Mouse (Mus musculus) cerebellum, adult 11-12 months (tissue): Measurements from ENCODE around the gene Tmc8.

ENCODE experiments used
- DNase-seq: peaks from one replicate; pipeline ENCODE4 v3.0.0; 2022

The Tmc8 gene

DNA sequence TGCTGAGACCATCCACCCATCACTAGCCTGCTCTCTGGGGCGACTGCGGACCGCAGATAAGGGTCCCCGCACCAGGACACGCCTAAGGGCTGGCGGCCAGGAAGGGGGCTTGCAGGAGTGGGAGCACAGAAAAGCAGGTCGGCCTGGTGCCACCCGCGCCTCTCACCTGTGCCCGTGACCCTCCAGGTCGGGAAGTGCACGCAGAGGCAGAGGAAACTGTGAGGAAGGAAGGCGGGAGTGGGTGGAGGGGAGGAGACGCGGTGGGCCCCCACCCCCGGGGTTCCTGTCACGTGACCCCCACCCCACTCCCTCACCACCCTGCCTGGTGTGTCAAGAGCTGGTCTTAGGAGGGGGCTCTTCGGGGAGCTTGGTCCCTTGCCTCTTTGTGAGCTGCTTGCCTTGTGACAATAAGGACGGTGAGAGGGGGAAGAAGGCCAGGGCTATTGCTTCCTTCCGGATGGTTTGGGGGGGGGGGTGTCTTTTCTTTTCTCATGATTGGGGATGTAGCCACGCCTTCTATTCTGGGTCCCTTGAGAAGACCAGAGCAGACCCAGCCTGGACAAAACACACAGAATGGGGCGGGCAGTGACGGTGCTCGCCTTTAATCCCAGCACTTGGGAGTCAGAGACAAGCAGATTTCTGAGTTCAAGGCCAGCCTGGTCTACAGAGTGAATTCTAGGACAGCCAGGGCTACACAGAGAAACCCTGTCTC, at the start of gene Tmc8, which contains the start of gene Tmc6:
TSS of gene Tmc8 (plus strand) at position 84 of the 712 bp plus-strand sequence.
TSS of gene Tmc6 (minus strand) at position 206 of the 712 bp plus-strand sequence.
- DNase-seq = no peak

DNA sequence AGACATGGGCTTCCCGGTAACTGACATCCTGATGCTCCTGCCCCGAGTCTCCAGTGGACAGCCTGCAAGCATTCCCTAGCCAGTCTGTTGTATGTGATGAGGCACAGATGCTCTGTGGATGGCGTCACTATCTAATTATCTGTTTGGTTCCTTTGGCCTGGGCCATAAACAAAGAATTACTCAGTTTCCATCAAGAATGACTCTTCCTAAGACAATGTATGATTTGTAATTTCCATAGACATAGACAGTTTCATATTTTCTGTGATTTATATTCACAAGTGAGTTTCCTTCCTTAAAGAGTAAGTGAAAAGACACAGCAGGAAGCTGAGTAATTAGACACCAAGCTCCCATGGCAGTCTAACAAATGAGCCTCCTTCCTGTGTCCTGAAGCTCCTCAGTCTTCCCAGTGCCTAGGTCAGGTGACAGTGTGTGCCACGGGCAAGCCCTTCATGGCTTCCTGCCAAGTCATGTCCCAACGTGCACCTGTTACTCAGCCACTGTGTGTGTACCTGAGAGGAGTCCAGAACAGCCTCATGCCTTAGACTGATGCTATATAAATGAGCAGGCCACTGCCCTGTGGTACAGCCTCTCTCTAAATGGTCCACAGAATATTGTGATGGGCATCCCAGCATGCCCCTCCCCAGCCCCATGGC, 45.7 kb upstream of the Tmc8 start:
- DNase-seq = peak; percentile 77

DNA sequence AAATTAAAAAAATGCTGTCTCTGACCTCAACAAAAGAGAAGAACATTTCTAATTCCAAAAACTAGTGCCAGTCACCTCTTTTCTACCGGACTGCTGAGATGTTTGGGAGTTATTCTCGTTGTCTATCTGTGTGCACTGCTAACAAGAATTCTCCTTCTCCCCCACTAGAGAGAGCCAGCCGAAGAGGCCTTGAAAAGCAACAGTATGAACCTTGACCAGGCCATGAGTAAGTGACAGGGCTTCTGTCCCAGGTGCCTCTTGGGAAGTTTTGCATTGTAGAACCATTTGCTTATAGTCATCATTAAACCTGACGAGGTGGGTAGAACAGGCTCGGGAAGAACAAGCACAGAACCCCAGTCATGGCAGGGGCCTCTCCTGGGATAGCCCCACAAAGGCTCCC, 43.8 kb upstream of the Tmc8 start:
- DNase-seq = no peak

DNA sequence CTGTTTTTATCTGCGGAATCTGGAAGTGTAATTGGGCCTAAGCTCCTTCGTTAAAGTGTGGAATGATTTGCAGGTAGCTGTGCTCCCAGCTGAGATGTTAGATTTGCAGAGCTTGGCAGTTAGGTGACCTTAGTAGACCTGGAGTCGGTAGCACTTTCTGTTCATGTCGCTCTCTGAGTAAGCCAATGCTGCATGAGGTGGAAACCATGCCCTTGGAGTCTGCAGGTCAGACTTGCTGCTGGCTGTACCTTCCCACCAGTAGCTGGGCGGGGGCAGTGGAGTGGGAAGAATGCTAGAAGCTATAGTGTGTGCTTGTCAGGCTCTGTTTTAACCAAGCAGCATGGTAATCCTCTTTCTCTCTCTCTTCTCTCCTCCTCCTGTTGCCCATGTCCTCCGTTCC, 40.7 kb upstream of the Tmc8 start:
- DNase-seq = no peak

DNA sequence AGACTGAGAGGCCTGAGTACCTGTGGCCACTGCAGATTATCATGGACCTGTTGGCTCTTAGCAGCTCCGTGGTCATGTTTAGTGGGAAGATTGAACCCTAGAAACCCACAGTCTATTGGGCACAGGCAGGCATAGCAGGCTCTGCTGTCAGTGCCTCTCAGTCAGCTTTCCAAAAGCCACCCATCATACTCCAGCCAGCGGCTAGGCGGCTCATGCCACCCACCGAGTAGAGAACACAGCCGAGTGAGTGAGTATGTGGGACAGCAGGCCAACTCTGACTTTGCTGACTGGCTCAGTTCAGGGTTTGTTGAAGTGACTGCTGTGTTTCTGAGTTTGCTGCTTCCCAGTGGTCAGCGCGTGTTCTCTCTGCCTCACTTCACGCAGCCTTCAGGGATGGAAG, 39.6 kb upstream of the Tmc8 start:
- DNase-seq = no peak

DNA sequence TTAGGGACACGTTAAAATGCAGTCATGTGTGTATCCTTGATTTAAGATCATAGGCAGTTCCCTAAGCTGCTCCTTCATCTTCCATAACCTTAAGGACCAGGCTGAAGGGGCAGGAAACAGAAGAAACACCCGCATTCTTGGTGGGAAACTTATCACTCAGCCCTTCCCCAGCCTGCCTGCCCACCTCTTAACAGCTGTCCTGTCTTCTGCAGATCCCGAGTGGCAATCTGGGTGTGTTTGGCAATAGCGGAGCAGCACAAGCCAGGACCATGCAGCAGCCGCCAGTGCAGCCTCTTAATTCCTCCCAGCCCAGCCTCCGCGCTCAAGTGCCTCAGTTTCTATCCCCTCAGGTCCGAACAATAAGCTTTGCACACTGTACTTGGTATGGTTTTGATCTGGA, 39.2 kb upstream of the Tmc8 start:
- DNase-seq = no peak

DNA sequence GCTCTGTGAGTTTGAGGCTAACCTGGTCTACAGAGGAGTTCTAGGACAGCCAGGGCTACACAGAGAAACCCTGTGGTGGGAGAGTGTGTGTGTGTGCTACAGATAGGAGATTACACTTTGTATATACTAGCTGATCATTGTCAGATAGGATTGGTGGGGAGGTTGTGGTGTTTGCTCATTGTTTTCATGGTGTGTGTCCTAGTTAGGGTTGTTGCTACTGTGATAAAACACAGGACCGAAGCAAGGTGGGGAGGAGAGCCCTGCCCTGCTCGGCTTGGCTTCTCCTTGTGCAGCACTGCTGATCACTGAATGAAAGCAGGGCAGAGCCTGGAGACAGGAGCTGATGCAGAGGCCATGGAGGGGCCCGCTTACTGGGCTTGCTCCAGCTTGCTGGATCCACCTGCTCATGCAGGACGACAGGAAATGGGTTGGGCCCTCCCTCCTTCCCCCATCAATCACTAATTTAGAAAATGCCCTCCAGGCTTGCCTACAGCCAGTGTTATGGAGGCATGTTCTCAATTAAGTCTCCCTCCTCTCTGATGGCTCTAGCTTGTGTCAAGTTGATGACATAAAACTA, 38.3 kb upstream of the Tmc8 start:
- no peak for DNase-seq

DNA sequence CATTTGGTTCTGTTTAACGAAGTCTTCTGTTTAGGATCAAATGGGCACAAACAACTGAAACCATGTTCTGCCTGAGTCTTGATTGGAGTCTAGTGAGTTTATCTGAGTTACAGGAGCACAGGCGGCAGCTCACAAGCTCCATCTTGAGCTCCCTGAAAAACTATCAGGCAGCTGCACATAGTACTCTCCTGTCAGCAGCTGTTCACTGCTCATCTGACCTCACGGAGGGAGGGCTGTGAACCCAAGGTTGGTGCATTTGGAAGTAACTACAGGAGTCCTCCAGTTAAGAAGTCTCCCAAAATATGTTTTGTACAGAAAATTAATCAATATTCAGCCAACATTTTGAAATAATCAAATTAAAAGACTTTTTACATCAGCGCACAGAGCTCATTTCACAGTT, 33.2 kb upstream of the Tmc8 start:
- no peak for DNase-seq

DNA sequence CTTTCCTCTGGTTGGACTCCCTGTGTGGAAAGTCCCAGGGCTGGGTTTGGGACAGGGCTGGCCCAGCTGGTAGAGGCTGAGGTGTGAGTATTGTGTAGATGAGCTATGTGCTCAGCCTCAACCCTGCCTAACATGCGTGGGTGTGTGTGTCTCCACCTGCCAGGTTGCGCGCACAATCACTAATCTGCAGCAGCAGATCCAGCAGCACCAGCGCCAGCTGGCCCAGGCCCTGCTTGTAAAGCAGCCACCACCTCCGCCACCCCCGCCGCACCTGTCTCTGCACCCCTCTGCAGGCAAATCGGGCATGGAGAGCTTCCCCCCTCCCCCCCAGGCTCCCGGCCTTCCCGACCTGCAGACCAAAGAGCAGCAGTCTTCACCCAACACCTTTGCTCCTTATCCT, 32.5 kb upstream of the Tmc8 start:
- DNase-seq = peak; percentile 53

DNA sequence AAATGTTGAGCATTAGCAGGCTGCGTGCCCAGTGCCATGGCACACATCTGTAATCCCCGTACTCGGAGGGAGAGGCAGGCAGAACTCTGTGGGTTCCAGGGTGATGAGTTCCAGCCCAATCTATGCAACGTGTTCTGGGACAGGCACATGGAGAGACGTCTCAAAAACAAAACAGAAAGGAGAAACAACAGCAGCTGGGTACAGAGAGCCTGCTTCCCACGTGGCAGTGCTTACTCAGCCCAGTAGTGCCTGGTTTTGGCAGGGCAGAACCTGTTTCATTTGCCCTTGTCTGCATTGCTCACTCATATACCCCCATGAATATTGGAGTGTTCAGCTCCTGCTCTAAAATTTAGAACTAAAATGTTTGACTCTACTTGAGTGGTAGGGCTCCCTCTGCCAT, 30.3 kb upstream of the Tmc8 start:
- DNase-seq = no peak

DNA sequence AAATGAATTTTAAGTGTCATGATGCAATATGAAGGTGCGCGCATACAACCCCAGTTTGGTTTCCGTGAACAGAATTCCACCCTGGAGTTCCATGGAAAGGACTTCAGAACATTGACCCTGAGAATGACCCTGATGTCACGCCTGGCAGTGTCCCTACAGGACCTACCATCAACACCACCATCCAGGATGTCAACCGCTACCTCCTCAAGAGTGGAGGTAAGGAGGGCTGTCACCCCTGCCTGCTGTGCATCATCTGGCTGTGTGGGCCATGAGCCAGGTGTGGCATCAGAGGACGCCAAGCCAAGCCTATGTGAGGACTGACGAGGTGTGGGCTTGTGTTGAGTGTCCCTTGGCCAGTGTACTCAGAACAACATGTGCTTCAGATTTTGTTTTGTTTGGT, 26.0 kb upstream of the Tmc8 start:
- no peak for DNase-seq

DNA sequence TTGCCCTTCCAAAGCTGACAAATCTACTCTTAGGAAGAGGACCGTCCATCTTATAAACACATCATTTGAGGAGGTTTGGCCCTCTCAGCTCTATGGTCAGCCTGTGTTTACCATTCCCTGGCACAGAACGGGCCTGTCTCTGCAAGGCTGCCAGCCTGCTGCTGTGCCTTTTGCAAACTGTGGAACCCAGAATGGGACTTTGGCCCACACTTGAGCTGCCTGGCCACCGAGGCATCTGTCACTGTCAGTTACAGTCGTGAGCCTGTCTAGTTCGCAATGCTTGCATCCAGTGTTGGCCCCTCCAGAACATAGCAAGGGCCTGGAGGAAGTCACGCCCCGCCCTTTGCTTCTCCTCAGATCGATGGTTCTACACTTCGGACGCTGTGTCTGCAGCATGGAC, 22.6 kb upstream of the Tmc8 start:
- DNase-seq = peak; percentile 58

DNA sequence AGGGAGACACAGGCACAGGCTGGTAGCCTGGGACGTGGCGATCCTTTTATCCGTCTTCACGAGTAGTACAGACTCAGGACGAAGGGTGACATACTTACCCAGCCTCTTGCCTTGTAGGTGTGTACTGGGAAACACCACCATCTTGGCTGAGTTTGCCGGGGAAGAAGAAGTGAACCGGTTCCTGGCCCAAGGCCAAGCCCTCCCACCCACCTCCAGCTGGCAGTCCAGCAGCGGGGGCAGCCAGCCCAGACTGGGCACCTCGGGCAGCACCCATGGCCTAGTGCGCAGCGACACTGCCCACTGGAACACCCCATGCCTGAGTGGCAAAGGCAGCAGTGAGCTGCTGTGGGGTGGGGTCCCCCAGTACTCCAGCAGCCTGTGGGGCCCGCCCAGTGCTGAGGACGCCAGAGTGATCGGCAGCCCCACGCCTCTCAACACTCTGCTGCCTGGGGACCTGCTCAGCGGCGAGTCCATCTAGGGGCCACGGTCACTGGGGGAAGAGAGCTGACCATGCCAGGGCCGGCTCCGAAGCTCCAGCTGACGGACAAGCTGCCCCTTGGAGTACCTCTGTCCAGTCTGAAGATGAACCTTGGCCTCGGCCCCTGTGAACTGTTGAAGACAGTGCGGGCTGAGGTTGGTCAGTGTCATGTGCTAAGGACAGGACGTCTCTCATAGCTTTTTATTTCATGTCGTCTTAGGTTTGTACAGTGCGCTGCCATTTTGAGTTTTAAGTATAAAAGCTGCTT, 21.3 kb upstream of the Tmc8 start:
- DNase-seq = no peak

DNA sequence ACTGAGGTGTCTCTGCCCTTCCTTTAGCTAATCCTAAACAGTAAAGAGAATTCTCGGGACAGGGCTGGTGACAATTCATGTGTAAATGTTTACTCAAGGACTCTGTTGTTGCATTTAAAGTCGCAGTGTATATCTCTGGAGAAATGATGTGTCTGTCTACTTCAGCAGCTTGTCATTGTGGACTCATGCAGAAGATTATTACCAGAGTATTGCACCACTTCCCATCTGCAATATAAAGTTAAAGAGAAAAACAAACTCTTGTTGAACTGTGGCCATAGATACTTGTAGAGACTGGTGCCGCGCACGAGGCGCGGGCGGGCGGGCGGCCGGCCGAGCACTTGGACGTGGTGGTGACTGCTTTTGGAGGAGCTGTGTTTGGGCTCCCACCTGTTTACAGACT, 20.1 kb upstream of the Tmc8 start:
- DNase-seq = no peak

DNA sequence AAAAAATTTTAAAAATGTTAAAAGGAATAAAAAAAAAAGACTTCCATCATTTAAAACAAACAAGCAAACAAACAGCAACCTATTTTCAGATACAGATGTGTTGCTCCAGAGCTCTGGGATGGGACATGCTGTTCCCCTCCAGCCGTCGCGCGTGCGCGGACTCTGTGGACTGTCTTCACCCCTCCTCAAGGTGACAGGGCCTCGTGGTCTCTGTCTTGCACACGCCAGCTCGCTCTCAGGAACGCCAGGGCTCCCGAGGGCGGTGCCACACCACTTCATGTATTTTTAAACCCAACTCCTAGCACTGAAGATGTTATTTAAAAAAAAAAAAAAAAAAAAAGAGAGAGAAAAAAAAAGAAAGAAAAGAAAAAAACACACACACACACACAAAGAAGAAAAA, 19.6 kb upstream of the Tmc8 start:
- DNase-seq = no peak

DNA sequence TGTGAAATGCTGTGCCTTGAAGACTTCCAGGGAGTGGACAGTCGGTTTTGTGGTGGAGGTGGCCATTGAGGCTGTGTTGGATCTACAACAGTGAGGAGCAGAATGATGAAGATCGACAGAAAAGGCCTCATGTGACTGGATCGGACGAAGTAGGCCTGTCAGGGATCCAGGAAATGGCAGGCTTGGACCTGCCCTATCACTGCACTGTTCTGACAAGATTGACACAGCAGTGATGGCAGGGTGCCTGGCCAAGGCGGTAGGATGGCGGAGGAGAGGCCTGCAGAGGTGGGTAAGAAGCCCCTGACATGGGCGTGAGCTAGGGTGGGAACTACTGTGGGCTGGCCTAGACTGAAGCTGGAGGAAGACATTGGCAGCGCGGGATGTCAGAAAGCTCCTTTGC, 17.6 kb upstream of the Tmc8 start:
- no peak for DNase-seq

DNA sequence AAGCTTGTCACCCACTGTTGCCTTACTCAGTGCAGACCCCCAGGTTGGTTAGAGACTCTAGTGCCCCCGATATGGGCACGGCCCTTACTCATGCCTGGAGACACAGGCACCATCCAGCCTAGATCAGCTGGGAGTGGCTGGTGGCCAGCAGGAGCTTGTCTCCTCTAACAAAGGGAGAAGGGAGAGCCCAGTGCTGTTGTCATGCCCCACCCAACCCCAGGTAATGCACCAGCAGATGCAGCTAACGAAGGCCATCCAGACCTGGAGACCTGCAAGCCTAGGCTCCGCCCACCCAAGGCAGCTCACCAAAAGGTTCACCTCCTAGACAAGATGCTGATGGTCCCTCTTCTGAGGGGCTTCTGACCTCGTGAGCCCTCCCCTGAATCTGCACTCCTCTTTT, 16.5 kb upstream of the Tmc8 start:
- DNase-seq = no peak

DNA sequence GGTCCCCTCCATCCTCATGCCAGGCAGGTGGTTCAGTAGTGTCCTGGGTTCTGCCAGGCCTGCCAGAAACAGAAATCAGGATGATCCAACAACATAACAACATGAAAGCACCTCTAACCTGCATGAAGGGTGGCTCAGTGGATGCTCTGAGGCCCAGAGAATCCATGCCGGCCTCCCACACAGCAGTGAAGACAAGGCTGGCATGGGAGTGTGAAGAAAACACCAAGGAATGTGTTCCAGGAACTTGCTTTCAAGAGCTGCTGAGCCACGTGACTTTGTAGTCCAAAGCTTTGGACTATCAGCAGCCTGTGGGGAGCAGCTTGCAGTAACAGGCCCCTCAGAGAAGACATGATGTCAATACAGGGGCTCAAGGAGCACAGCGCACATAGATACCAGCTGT, 15.6 kb upstream of the Tmc8 start:
- DNase-seq = no peak

DNA sequence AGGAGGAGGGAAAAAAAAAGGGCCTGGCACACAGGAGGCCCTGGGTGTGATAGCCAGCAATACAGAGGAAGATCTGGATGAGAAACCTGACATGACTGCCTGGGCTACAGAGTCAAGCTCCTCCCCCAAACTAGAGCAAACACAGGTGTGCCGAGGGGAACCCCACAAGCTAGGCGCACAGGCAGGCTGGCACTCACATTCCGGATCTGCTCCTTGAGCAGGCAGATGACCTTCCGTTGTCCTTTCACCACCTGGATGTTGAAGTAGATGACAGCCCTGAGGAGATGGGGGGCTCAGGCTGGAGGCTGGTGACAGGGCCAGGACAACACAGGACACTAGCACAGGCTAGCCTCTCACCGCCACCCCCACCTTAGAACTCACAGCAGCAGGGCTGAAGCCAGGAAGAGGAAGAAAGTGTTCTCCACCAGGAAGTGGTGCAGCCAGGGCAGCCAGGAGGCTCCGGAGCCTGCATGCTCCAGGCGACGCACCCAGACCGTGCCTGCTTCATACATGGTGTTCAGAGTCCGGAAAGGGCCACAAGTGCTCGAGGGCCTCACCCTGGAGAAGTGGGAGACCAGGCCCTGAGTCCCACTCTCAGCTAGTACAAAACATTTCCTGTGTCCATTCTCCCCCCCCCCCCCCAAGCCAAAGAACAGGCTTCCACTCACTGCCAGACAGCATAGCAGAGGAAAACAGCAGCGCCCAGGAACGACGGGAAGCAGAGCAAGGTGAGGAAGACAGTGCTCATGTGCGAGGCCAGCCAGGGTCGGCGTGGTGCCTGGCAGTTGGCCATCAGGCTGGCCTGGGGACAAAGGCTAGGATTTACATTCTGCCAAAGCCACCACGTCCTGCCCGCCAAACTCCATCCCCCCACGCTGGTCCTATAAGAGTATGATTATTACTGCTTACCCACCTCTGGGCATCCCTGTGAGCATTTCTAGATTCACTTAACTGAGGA, 12.9 kb upstream of the Tmc8 start:
- DNase-seq = no peak

DNA sequence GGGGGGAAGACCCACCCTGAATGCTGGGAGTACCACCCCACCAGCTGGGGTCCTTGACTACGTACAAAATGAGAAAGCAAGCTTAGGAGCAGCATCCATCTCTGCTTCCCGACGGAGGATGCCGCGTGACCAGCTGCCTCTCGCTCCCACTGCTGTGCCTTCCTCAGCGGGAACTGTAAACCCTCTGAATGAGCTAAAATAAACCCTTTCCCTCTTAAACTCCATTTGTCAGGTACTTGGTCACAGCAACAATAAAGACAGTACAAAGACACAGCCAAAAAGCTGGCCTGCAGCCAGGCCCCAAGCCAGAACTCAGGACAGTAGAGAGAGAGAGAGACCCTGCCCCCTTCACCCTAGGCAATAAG, 12.2 kb upstream of the Tmc8 start:
- DNase-seq = no peak

DNA sequence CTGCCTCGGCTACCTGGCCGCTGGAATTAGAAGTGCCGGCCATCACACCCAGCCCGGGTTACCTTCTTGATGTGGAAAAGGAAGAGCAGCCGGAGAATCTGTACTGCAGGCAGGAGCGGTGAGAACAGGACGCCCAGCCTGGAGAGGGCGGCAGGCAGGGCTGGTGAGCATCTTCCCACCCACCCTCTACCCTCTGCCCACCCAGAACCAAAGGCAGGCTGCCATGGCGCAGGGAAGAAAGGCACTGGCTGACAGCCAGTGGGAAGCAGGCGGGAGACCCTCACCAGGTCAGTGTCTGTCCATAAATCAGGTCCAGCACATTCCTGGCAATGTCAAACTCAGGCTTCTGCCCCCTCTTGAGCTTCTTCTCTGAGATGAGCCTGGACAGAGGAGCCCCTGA, 11.5 kb upstream of the Tmc8 start:
- DNase-seq = no peak

DNA sequence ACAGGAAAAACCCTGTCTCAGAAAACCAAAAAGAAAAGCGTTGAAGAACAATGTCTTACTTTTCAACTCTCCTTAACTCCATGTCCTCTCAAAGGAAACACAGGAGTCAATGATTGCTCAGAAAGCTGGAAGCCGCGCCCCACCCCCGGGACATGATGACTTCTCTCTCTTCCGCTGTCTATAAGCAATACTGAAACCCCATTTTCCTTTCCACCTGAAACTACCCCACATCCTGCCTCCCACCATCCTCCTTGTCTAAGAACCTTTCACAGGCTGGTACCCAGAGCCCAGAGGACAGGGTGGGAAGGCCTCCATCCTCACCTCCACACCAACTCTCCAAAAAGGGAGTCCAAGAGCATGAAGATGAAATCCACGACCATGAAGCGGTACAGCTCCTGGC, 9.5 kb upstream of the Tmc8 start:
- DNase-seq = no peak

DNA sequence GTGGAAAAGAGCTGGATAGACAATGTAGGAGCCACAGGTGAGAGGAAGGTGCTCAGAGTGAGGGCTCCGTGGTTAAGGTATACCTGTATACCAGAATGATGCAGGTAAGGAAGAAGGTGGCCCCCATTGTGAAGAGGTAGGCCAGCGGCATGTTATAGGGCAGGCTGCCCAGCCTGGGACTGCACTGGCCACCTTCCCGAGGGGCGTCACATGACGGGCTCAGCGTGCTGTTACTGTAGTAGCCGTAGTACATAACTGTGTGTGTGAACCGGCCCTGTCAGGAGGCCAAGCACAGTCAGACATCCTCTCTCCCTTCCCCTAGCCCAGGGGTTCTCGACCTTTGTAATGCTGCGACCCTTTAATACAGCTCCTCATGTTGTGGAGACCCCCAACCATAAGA, 7.0 kb upstream of the Tmc8 start:
- no peak for DNase-seq
